Mouse (Mus musculus): ENCODE measurements around the gene Selplg. TPM values are rescaled to one million over a fixed set of nuclear protein-coding genes. Genes with fewer than 3 reads are reported as not detected.
A peak's percentile ranks its signal among the peaks of the same experiment; 100 is the strongest.

Gene Selplg
- 1.6 and 2.0 TPM in 2 replicates for polyA plus RNA-seq (2015; fragmentation: Nextera tagmentation; extraction: Ambion mirVana)

DNA sequence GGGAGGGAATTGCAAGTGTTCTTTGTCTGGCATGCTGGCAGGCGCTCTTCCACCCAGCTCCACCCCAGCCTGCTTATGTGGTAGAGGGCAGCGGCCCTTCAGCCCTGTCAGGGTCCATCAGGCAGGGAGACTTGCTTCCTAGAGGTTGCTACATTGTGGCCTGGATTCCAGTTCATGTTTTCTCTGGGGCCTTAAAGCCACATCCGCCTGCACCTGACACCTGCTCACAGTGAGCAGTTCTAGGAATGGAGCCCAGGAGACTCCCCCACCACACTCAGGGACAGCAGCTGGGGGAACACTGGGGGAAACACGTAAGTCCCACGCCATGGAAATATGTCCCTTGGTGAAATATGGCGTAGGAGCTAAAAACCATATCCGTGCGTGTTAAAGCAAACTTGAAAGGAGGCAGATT lies at the start of gene Selplg:
Gene Selplg (minus strand): TSS at position 155 of the 412 bp plus-strand sequence.
- WGBS: 42% methylated on average over 8 of the region's 8 CpGs
- no peak within 1 kb of the TSS for H3K4me3 ChIP-seq (ENCODE audit: low read depth, low read length)

DNA sequence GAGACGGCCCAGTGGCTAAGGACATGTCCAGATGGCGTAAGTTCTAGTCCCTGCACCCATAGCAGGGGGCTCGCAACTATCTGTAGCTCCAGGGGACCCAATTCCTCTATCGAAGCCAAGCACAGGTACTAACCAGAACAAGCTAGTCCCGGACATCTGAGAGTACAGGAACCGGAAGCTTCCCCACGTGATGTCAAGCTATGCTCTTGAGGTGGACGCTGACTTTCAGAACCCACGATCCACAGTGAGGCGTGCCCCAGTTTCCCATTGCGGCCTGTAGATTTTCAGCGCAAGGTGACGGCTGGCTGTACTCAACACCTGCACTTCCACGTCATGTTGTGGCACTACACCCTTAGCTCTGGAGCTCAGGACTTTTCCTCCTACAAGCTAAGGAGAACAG lies 48.7 kb upstream of the Selplg start:
- WGBS: 95% methylated on average over 14 of the region's 14 CpGs
- H3K4me3 ChIP-seq (ENCODE audit: low read depth, low read length): no peak overlapping the region
- no peak overlapping the region for H3K4me2 ChIP-seq (ENCODE audit: low read length)
- H3K9me3 ChIP-seq (replicated peaks; ENCODE audit: control insufficient read depth, low read length, poor library complexity, severe bottlenecking): no peaks in the 10 kb centered on the region
- H3K27me3 ChIP-seq (ENCODE audit: control insufficient read depth, insufficient read depth, low read depth, low read length): no peaks in the 10 kb centered on the region
- no peak overlapping the region for H3K27ac ChIP-seq (ENCODE audit: low read length)
- ATAC-seq: no peak
- no peak overlapping the region for H3K9ac ChIP-seq (ENCODE audit: low read depth, low read length)
- H3K4me1 ChIP-seq (ENCODE audit: control insufficient read depth, insufficient read depth, low read length): peaks cover 24% of the 10 kb centered on the region
- peaks cover 20% of the 10 kb centered on the region for H3K36me3 ChIP-seq (ENCODE audit: control insufficient read depth, insufficient read depth, low read length)

More for the DNA sequence above, at the start of gene Selplg:
- Histone ChIP-seq H3K27ac (ENCODE audit: low read length) (no peak within 1 kb of the TSS), H3K4me2 (ENCODE audit: low read length) (no peak within 1 kb of the TSS), H3K9me3 (replicated peaks; ENCODE audit: control insufficient read depth, low read length, poor library complexity, severe bottlenecking) (no peaks in the 10 kb centered on the region), H3K27me3 (ENCODE audit: control insufficient read depth, insufficient read depth, low read depth, low read length) (no peaks in the 10 kb centered on the region), H3K4me1 (ENCODE audit: control insufficient read depth, insufficient read depth, low read length) (no peaks in the 10 kb centered on the region), H3K9ac (ENCODE audit: low read depth, low read length) (peak within 1 kb of the TSS; percentile 32; the same call in 1 of the 2 replicates), H3K36me3 (ENCODE audit: control insufficient read depth, insufficient read depth, low read length) (no peaks in the 10 kb centered on the region)
- no peak for ATAC-seq

DNA sequence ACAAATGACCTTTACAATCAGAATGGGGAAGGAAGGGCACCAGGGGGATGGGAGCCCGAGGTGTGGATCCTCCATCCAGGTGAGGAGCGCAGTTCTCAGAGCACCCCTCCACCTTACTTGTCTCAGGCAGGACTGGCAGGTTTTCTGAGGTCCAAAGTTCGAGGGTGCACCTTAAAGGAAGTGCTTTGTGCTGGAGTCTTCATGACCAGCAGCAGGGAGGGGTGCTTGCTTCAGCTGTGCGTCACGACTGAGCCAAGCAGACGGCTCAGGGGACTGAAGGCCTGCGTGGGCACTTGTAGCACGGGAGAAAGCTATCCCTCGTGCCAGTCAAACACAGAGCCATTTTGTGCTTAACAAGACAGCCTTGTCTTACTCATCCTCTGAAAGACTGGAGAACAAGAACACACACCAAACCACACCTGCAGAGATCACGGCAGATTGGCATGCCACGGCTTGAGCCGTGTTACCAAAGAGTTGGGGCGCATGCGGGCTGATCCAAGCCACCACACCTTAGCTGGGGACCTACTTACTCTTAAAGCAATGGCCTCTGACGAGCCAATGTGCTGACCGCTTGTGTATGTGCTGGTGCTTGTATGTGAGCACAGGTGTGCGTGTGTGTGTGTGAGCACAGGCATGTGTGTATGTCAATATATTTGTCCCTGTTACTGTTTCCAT lies 46.6 kb upstream of the Selplg start:
- Histone ChIP-seq H3K9me3 (replicated peaks; ENCODE audit: control insufficient read depth, low read length, poor library complexity, severe bottlenecking) (no peaks in the 10 kb centered on the region), H3K4me3 (ENCODE audit: low read depth, low read length) (no peak overlapping the region), H3K27me3 (ENCODE audit: control insufficient read depth, insufficient read depth, low read depth, low read length) (no peaks in the 10 kb centered on the region), H3K36me3 (ENCODE audit: control insufficient read depth, insufficient read depth, low read length) (peaks cover 25% of the 10 kb centered on the region), H3K4me2 (ENCODE audit: low read length) (no peak overlapping the region), H3K4me1 (ENCODE audit: control insufficient read depth, insufficient read depth, low read length) (peaks cover 27% of the 10 kb centered on the region), H3K27ac (ENCODE audit: low read length) (no peak overlapping the region), H3K9ac (ENCODE audit: low read depth, low read length) (no peak overlapping the region)
- WGBS: 94% methylated on average over 17 of the region's 17 CpGs
- no peak for ATAC-seq

DNA sequence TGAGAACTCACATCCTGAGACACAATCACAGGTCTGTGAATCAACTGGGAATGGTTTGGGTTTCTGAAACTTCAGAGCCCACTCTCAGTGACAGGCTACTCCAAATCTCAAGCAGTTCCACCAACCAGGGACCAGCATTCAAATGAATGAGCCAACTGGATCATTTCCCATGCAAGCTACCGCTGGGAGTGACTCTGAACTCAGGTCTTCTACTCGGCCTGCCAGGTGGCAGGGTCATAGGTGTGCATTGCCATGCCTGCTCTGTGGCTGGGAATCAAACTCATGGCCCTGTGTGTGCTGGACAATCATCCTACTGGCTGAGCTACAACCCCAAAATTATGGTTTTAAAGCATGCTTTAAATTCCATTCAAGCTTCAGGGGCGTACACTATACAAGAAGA lies 45.1 kb upstream of the Selplg start:
- Histone ChIP-seq H3K4me3 (ENCODE audit: low read depth, low read length) (no peak overlapping the region), H3K36me3 (ENCODE audit: control insufficient read depth, insufficient read depth, low read length) (peaks cover 25% of the 10 kb centered on the region), H3K4me2 (ENCODE audit: low read length) (no peak overlapping the region), H3K27me3 (ENCODE audit: control insufficient read depth, insufficient read depth, low read depth, low read length) (no peaks in the 10 kb centered on the region), H3K9ac (ENCODE audit: low read depth, low read length) (no peak overlapping the region), H3K9me3 (replicated peaks; ENCODE audit: control insufficient read depth, low read length, poor library complexity, severe bottlenecking) (no peaks in the 10 kb centered on the region), H3K4me1 (ENCODE audit: control insufficient read depth, insufficient read depth, low read length) (peaks cover 29% of the 10 kb centered on the region), H3K27ac (ENCODE audit: low read length) (no peak overlapping the region)
- WGBS: 67% methylated on average over 3 of the region's 3 CpGs
- ATAC-seq: no peak

DNA sequence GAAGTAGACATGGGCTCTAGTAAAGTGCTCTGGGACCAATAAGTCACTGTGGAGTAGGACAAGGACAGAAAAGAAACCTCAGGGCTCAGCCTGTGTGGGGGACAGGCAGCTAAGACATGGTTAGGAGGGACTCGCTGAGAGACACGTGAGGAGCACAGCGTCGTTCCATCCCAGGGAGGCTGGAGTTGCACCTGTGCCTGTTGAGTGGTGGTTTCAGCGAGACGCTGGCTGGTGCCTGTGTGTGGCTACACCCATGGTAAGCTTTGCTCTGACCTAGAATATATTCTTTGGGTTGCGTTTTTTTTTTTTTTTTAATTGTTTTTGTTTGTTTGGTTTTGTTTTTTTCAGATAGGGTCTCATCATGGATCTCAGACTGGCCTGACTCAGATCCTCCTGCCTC lies 43.7 kb upstream of the Selplg start:
- no peaks in the 10 kb centered on the region for H3K9me3 ChIP-seq (replicated peaks; ENCODE audit: control insufficient read depth, low read length, poor library complexity, severe bottlenecking)
- H3K4me2 ChIP-seq (ENCODE audit: low read length): no peak overlapping the region
- 0 out of 2 replicates have a peak overlapping the region, but pooled peaks have one; percentile 17 for H3K27ac ChIP-seq (ENCODE audit: low read length)
- peaks cover 21% of the 10 kb centered on the region for H3K36me3 ChIP-seq (ENCODE audit: control insufficient read depth, insufficient read depth, low read length)
- H3K9ac ChIP-seq (ENCODE audit: low read depth, low read length): no peak overlapping the region
- WGBS: 92% methylated on average over 7 of the region's 7 CpGs
- no peak for ATAC-seq
- no peak overlapping the region for H3K4me3 ChIP-seq (ENCODE audit: low read depth, low read length)
- no peaks in the 10 kb centered on the region for H3K27me3 ChIP-seq (ENCODE audit: control insufficient read depth, insufficient read depth, low read depth, low read length)
- H3K4me1 ChIP-seq (ENCODE audit: control insufficient read depth, insufficient read depth, low read length): peaks cover 41% of the 10 kb centered on the region

DNA sequence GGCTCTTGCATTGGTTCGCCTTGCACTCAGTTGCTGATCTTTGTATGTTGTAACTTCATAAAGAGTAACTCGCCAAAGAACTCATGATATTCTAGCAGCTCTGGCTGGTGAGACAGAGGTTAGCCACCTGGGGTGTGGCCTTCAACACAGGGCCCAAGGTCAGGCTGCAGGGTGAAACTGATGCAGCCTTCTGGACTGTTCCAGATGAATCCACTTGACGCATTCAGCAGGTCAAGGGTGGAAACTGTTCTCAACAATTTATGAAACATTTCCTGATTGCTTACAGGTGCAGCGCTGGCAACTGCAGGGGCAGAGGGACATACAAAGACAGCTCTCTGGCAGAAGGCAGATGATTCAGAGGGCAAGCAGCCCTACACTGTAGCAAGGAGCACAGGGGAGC lies 43.2 kb upstream of the Selplg start:
- WGBS: 97% methylated on average over 4 of the region's 4 CpGs
- Histone ChIP-seq H3K27me3 (ENCODE audit: control insufficient read depth, insufficient read depth, low read depth, low read length) (no peaks in the 10 kb centered on the region), H3K4me3 (ENCODE audit: low read depth, low read length) (no peak overlapping the region), H3K4me1 (ENCODE audit: control insufficient read depth, insufficient read depth, low read length) (peaks cover 46% of the 10 kb centered on the region), H3K4me2 (ENCODE audit: low read length) (no peak overlapping the region), H3K36me3 (ENCODE audit: control insufficient read depth, insufficient read depth, low read length) (peaks cover 16% of the 10 kb centered on the region; the same call in 1 of the 2 replicates), H3K9ac (ENCODE audit: low read depth, low read length) (no peak overlapping the region), H3K27ac (ENCODE audit: low read length) (0 out of 2 replicates have a peak overlapping the region, but pooled peaks have one; percentile 17), H3K9me3 (replicated peaks; ENCODE audit: control insufficient read depth, low read length, poor library complexity, severe bottlenecking) (no peaks in the 10 kb centered on the region)
- no peak for ATAC-seq

DNA sequence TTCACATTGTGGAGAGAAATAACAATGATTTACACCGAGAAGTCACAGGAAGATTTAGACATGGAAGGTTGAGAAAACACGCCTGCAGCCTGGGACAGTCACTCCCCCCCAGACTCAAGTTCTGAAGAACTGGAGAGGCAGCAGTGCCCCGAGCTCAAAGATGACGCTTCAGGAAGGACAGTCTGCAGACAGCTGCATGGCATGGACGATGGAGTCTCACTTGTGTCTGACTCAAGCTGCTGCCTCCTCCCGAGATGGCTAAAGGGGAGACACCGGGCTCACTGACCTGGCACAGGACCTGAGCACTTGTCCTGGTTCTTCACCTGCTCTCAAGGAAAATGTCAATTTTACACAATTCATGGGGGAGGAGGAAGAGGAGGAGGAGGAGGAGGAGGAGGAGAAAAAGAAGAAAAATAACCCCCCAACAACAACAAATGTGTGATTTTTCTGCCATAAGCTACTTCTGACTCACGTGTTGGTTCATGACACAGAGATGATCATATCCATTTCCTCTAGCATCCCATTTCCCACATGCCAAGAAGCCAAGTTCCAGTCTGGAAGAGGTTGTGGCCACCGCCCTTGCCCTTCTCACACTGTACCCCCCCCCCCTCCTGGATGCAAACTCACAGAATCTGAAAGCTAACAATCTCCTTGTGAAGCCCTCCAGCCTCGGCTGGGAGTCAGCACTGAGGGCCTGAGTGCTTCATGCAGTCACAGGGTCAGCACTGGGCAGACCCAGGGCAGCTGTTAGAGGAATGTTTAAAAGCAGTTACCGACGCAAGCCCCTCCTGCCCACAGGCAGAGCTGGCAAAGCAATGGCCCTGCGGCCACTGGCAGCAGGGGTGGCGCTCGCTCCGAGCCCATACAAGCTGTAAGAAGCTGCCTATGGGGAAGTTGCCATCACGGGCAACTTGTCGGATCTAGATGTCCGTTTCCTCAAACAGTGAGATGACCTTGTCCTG lies 41.9 kb upstream of the Selplg start:
- peaks cover 54% of the 10 kb centered on the region for H3K4me1 ChIP-seq (ENCODE audit: control insufficient read depth, insufficient read depth, low read length)
- ATAC-seq: no peak
- H3K36me3 ChIP-seq (ENCODE audit: control insufficient read depth, insufficient read depth, low read length): peaks cover 9% of the 10 kb centered on the region; the same call in 1 of the 2 replicates
- no peak overlapping the region for H3K4me3 ChIP-seq (ENCODE audit: low read depth, low read length)
- peak overlapping the region; percentile 98 for H3K27ac ChIP-seq (ENCODE audit: low read length)
- H3K9me3 ChIP-seq (replicated peaks; ENCODE audit: control insufficient read depth, low read length, poor library complexity, severe bottlenecking): no peaks in the 10 kb centered on the region
- WGBS: 43% methylated on average over 19 of the region's 19 CpGs
- H3K4me2 ChIP-seq (ENCODE audit: low read length): peak overlapping the region; percentile 49; the same call in 1 of the 2 replicates
- H3K9ac ChIP-seq (ENCODE audit: low read depth, low read length): peak overlapping the region; percentile 65
- H3K27me3 ChIP-seq (ENCODE audit: control insufficient read depth, insufficient read depth, low read depth, low read length): no peaks in the 10 kb centered on the region

DNA sequence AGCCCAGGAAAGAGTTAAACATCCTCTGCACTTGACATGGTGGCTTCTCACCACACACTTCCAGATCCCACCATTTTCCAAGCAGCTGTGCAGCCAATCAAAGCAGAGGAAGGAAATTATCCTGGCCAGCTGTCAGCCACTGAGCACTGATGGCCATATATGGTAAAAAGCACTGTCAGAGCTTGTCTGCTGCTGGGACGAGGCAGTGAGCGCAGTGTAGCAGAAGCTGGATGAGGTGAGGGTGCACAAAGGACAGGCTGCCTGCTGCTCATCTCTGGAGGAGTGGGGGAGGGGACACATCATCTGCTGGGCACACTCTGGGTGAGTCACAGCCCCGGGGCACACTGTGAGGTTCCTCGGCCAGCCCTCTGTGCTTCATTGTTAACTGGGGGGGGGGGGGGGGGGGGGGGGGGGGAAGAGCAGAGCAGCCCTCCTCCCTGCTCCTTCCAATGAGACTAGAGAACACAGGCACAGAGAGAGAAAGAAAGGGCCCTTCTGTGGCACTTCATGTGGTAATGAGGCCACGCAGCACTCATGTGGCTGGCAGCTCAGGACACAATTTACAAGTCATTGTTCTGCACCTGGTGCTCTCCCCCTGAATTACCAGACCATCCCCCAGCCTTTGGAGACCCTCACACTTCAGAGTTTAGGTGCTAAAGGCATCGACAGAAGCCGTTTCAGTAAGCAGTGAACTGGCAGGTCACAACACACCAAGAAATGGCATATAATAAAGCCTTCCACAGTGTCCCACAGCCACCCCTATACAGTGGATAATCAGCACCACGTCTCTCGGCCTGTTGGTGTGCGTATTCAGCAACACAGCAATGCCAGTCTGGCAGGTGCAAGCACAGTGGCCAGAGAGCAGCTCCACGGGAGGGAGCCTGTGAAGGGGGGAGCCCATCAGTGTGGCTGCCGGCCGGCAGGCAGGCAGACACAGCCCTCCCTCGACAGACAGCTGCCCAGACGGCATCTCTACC lies 40.8 kb upstream of the Selplg start:
- WGBS: 1% methylated on average over 13 of the region's 15 CpGs
- H3K36me3 ChIP-seq (ENCODE audit: control insufficient read depth, insufficient read depth, low read length): 0 out of 2 replicates have a peak, but pooled peaks cover 5% of the 10 kb centered on the region
- no peaks in the 10 kb centered on the region for H3K9me3 ChIP-seq (replicated peaks; ENCODE audit: control insufficient read depth, low read length, poor library complexity, severe bottlenecking)
- H3K9ac ChIP-seq (ENCODE audit: low read depth, low read length): peak overlapping the region; percentile 65
- H3K4me3 ChIP-seq (ENCODE audit: low read depth, low read length): peak overlapping the region; percentile 17
- H3K4me2 ChIP-seq (ENCODE audit: low read length): peak overlapping the region; percentile 49
- peaks cover 60% of the 10 kb centered on the region for H3K4me1 ChIP-seq (ENCODE audit: control insufficient read depth, insufficient read depth, low read length)
- no peaks in the 10 kb centered on the region for H3K27me3 ChIP-seq (ENCODE audit: control insufficient read depth, insufficient read depth, low read depth, low read length)
- H3K27ac ChIP-seq (ENCODE audit: low read length): peak overlapping the region; percentile 98
- peak; percentile 90 for ATAC-seq

Data from midbrain, embryonic 16.5 days (tissue).